Mouse (Mus musculus): ENCODE measurements around the gene Sox1.
A peak's percentile ranks its signal among the peaks of the same experiment; 100 is the strongest.

GRCm38 (mm10) chr8:12420537-12420936 is 25.4 kb downstream of the Sox1 start:
- 0 out of 2 replicates have a peak, but pooled peaks have one; percentile 14 for TF ChIP-seq CTCF (IDR thresholded peaks at IDR 0.05; ENCODE audit: low read depth)
- TF ChIP-seq EP300 (IDR thresholded peaks at IDR 0.05; ENCODE audit: low read depth) = no peak
